Mouse (Mus musculus): ENCODE data around the gene 2300009A05Rik. TPM values are rescaled to one million over a fixed set of nuclear protein-coding genes. Genes with fewer than 3 reads are reported as not detected.

The 2300009A05Rik gene
- polyA plus RNA-seq (2015; fragmentation: Nextera tagmentation; extraction: Ambion mirVana) = 61.8 and 63.5 TPM in 2 replicates

DNA sequence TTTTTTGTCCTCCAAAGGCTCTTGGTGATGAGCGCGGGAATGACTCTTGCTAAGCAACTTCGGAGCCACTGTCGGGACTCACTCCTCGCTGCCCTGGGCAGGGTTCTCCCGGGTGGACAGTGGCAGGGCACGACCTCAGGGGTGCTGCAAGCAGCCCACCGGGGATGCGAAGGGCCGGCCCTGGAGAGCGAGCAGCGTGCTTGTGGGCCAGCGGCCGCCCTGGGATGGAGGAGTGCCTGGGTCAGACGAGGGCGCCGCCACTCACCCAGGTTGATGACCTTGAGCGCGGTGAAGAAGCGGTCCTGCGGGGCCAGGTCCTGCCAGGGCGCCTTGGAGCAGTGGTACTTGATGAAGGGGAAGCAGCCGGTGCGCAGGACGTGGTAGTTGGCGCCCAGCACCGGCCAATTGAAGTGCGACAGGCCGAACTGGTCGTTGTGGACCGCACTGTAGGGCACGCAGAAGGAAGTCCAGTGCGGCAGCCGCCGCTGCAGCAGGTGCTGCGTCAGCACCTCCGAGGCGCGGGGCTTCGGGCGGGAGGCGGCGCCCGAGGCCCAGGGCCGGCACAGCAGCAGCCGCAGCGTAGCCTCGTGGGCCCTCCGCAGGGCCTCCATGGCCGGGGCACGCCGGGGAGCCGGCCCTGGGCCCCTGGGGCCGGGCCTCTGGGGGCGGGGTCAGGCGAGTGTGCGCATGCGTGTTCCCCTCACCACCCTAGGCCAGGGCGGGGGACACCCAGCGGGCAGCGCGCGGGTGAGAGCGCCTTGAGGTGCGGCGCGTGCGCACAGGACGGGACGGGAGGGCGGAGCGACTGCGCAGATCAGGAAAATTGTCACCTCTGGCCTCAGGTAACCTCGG is at the start of gene 2300009A05Rik:
Gene 2300009A05Rik, minus strand, starts transcription at position 636 of the 852 bp plus-strand sequence.
- H3K4me2 ChIP-seq (ENCODE audit: low read length) = peak within 1 kb of the TSS; percentile 92
- H3K27ac ChIP-seq (ENCODE audit: low read length) = peak within 1 kb of the TSS; percentile 71
- ATAC-seq = peak; percentile 97
- no peaks in the 10 kb centered on the region for H3K36me3 ChIP-seq (ENCODE audit: control insufficient read depth, insufficient read depth)
- under 1% methylated on average over 74 of the region's 74 CpGs for WGBS
- peak within 1 kb of the TSS; percentile 97 for H3K9ac ChIP-seq (replicated peaks; ENCODE audit: low read depth, low read length)
- no peaks in the 10 kb centered on the region for H3K27me3 ChIP-seq (replicated peaks; ENCODE audit: control insufficient read depth, insufficient read depth, low read length)
- H3K4me3 ChIP-seq (replicated peaks; ENCODE audit: low read length) = peak within 1 kb of the TSS; percentile 99
- peaks cover 10% of the 10 kb centered on the region for H3K4me1 ChIP-seq (replicated peaks; ENCODE audit: control insufficient read depth, insufficient read depth, low read length)
- H3K9me3 ChIP-seq (ENCODE audit: control insufficient read depth, low read length) = no peaks in the 10 kb centered on the region

- Histone ChIP-seq H3K4me2 (ENCODE audit: low read length) (no peak overlapping the region), H3K9ac (replicated peaks; ENCODE audit: low read depth, low read length) (no peak overlapping the region), H3K27me3 (replicated peaks; ENCODE audit: control insufficient read depth, insufficient read depth, low read length) (peaks cover 3% of the 10 kb centered on the region; the same call in 1 of the 2 replicates), H3K27ac (ENCODE audit: low read length) (no peak overlapping the region), H3K9me3 (ENCODE audit: control insufficient read depth, low read length) (no peaks in the 10 kb centered on the region), H3K36me3 (ENCODE audit: control insufficient read depth, insufficient read depth) (no peaks in the 10 kb centered on the region), H3K4me3 (replicated peaks; ENCODE audit: low read length) (no peak overlapping the region), H3K4me1 (replicated peaks; ENCODE audit: control insufficient read depth, insufficient read depth, low read length) (no peaks in the 10 kb centered on the region)
- 81% methylated on average over 6 of the region's 6 CpGs for WGBS
- ATAC-seq = no peak
Measured at GRCm38 (mm10) chr9:63443695-63444094, 44.6 kb upstream of the 2300009A05Rik start.

DNA sequence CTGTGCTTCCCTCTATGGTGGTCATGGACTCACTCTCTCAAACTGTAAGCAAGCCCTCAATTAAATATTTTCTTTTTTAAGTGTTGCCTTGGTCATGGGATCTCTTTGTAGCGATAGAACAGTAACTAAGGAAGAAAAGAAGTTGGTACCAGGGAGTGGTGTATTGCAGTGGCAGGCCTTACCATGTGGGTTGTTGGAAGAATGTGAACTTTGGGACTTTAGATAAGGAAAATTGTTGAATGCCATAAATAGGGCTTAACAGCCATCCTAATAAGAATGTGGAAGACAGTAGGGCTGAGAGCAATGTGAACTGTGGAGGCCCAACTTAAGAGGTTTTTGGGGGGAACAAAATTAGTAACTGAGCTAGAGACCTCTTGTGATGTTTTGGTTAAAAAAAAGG is 31.6 kb upstream of the 2300009A05Rik start:
- H3K27me3 ChIP-seq (replicated peaks; ENCODE audit: control insufficient read depth, insufficient read depth, low read length) = no peaks in the 10 kb centered on the region
- H3K9me3 ChIP-seq (ENCODE audit: control insufficient read depth, low read length) = no peaks in the 10 kb centered on the region
- 97% methylated on average over 1 of the region's 1 CpGs for WGBS
- no peak overlapping the region for H3K4me2 ChIP-seq (ENCODE audit: low read length)
- no peak overlapping the region for H3K27ac ChIP-seq (ENCODE audit: low read length)
- ATAC-seq = no peak
- H3K36me3 ChIP-seq (ENCODE audit: control insufficient read depth, insufficient read depth) = no peaks in the 10 kb centered on the region
- no peak overlapping the region for H3K9ac ChIP-seq (replicated peaks; ENCODE audit: low read depth, low read length)
- H3K4me1 ChIP-seq (replicated peaks; ENCODE audit: control insufficient read depth, insufficient read depth, low read length) = no peaks in the 10 kb centered on the region
- no peak overlapping the region for H3K4me3 ChIP-seq (replicated peaks; ENCODE audit: low read length)

DNA sequence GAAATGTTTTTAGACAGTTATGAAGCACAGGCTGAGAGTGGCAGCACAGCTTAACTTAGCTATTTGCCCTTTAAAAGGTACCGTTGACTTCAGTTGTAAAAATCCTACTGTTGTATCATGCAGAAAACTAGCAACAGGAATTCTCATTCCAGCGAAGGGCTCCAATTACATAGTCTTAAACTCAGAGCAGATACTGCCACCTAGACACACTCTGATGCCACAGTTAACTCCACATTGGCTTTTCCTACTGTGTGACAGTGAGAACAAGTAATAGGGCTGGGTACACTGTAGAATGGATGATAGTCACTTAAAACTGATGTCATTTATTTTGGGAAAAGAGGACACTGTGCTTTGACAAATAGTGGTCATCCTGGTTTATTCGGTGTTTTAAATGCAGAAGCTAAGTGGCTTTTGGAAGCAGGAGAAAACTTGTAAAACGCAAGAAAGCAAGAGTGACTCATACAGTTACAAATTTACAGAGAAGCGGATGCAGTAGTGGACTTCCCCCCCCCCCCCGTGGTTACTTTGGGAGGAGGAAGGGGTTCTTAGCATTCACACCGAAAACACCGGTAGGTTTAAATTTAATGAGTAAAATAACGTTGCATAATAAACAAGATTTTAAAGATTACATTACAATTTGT is 22.2 kb upstream of the 2300009A05Rik start:
- Histone ChIP-seq H3K36me3 (ENCODE audit: control insufficient read depth, insufficient read depth) (no peaks in the 10 kb centered on the region), H3K4me1 (replicated peaks; ENCODE audit: control insufficient read depth, insufficient read depth, low read length) (peaks cover 3% of the 10 kb centered on the region; the same call in 1 of the 2 replicates), H3K27ac (ENCODE audit: low read length) (no peak overlapping the region), H3K4me2 (ENCODE audit: low read length) (no peak overlapping the region), H3K9ac (replicated peaks; ENCODE audit: low read depth, low read length) (no peak overlapping the region), H3K9me3 (ENCODE audit: control insufficient read depth, low read length) (no peaks in the 10 kb centered on the region), H3K27me3 (replicated peaks; ENCODE audit: control insufficient read depth, insufficient read depth, low read length) (no peaks in the 10 kb centered on the region), H3K4me3 (replicated peaks; ENCODE audit: low read length) (no peak overlapping the region)
- WGBS = 63% methylated on average over 9 of the region's 9 CpGs
- no peak for ATAC-seq

DNA sequence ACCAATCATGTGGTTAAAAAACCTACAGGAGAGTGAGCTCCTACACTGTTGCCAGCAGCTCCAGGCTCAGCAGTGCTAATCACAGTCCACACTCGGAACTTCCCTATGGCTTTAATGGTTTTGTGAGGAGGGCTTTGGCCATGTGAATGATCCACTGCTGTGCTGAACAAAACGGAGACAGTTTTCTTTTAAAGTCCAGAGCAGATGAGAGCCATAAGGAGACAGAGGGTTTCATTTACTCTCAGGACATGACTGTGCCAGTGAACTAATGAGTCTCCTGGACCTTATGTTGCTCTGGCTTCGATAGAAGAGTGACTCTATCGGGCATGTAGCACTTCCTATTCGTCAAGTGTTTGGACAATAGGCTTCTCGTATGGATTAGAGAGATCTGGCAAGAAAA is 21.4 kb upstream of the 2300009A05Rik start:
- Histone ChIP-seq H3K27ac (ENCODE audit: low read length) (no peak overlapping the region), H3K4me2 (ENCODE audit: low read length) (no peak overlapping the region), H3K9me3 (ENCODE audit: control insufficient read depth, low read length) (no peaks in the 10 kb centered on the region), H3K9ac (replicated peaks; ENCODE audit: low read depth, low read length) (no peak overlapping the region), H3K4me3 (replicated peaks; ENCODE audit: low read length) (no peak overlapping the region), H3K36me3 (ENCODE audit: control insufficient read depth, insufficient read depth) (no peaks in the 10 kb centered on the region), H3K27me3 (replicated peaks; ENCODE audit: control insufficient read depth, insufficient read depth, low read length) (no peaks in the 10 kb centered on the region), H3K4me1 (replicated peaks; ENCODE audit: control insufficient read depth, insufficient read depth, low read length) (peaks cover 3% of the 10 kb centered on the region; the same call in 1 of the 2 replicates)
- WGBS = 8% methylated on average over 6 of the region's 6 CpGs
- no peak for ATAC-seq

GRCm38 (mm10) chr9:63400176-63400575 is 1.1 kb upstream of the 2300009A05Rik start:
- ATAC-seq = no peak
- no peak overlapping the region for H3K9ac ChIP-seq (replicated peaks; ENCODE audit: low read depth, low read length)

DNA sequence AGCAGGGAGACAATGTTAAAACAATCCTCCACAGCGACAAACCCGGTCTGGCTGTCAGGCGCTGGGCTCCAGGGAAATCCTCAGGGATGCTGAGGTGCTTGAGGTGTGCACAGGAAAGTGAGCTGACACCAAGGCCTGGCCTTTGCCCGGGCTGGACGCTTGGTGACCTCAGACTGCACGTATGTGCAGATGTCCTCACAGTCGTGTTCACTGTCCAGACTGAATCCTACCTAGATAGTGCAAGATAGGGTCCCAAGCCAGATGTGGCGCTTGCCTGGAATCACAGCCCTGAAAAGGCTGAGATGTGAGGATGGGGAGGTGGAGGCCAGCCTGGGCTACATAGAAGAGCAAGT is 393 bp upstream of the 2300009A05Rik start:
- peak overlapping the region; percentile 92 for H3K4me2 ChIP-seq (ENCODE audit: low read length)
- H3K4me3 ChIP-seq (replicated peaks; ENCODE audit: low read length) = peak overlapping the region; percentile 99
- H3K36me3 ChIP-seq (ENCODE audit: control insufficient read depth, insufficient read depth) = no peaks in the 10 kb centered on the region
- H3K9ac ChIP-seq (replicated peaks; ENCODE audit: low read depth, low read length) = peak overlapping the region; percentile 97
- WGBS = 3% methylated on average over 8 of the region's 8 CpGs
- no peaks in the 10 kb centered on the region for H3K9me3 ChIP-seq (ENCODE audit: control insufficient read depth, low read length)
- ATAC-seq = peak; percentile 55
- peaks cover 10% of the 10 kb centered on the region for H3K4me1 ChIP-seq (replicated peaks; ENCODE audit: control insufficient read depth, insufficient read depth, low read length)
- H3K27me3 ChIP-seq (replicated peaks; ENCODE audit: control insufficient read depth, insufficient read depth, low read length) = no peaks in the 10 kb centered on the region
- peak overlapping the region; percentile 28; the same call in 1 of the 2 replicates for H3K27ac ChIP-seq (ENCODE audit: low read length)

More at GRCm38 (mm10) chr9:63400176-63400575, 1.1 kb upstream of the 2300009A05Rik start:
- 90% methylated on average over 1 of the region's 1 CpGs for WGBS
- H3K4me3 ChIP-seq (replicated peaks; ENCODE audit: low read length) = no peak overlapping the region
- H3K9me3 ChIP-seq (ENCODE audit: control insufficient read depth, low read length) = no peaks in the 10 kb centered on the region
- H3K4me2 ChIP-seq (ENCODE audit: low read length) = no peak overlapping the region
- no peak overlapping the region for H3K27ac ChIP-seq (ENCODE audit: low read length)
- no peaks in the 10 kb centered on the region for H3K27me3 ChIP-seq (replicated peaks; ENCODE audit: control insufficient read depth, insufficient read depth, low read length)
- peaks cover 10% of the 10 kb centered on the region for H3K4me1 ChIP-seq (replicated peaks; ENCODE audit: control insufficient read depth, insufficient read depth, low read length)
- H3K36me3 ChIP-seq (ENCODE audit: control insufficient read depth, insufficient read depth) = no peaks in the 10 kb centered on the region

DNA sequence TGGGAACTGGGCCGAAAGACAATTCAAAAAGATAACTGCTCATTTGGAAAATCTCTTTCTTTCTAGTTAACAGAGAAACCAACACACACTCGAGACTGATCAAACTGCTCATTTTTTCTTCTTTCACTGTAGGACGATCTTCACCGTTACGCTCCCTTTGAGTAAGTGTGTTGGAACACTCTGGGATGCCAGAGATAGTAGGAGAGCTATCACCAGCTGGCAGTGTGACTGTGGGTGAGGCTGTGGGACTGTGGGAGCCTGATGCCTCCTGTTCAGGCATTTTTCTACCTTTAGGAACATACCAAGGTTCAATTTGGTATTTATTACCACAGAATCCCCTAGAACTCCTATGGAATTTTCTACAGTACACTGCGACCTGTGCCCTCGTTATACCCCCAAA is 3.4 kb downstream of the 2300009A05Rik start:
- WGBS = 78% methylated on average over 7 of the region's 7 CpGs
- ATAC-seq = no peak

DNA sequence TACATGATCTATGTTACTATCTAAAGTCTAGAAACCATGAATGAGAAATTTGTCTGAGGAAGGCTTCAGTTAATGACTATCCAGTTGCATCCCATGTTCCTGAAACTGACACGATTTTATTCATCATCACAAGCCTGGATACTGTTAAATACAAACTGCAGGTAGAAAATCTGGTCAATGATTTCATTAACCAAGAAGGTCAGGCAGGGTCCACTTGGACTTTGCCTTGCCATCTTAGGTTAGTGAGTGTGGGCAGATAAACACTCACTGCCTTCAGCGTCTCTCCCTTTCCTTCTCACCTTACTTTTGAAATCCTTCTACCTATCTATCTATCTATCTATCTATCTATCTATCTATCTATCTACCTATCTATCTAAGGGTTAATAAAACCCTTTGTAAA is 7.7 kb downstream of the 2300009A05Rik start:
- 79% methylated on average over 2 of the region's 2 CpGs for WGBS
- H3K36me3 ChIP-seq (ENCODE audit: control insufficient read depth, insufficient read depth) = no peaks in the 10 kb centered on the region
- H3K4me3 ChIP-seq (replicated peaks; ENCODE audit: low read length) = no peak overlapping the region
- no peaks in the 10 kb centered on the region for H3K27me3 ChIP-seq (replicated peaks; ENCODE audit: control insufficient read depth, insufficient read depth, low read length)
- no peak overlapping the region for H3K4me2 ChIP-seq (ENCODE audit: low read length)
- H3K9ac ChIP-seq (replicated peaks; ENCODE audit: low read depth, low read length) = no peak overlapping the region
- no peak for ATAC-seq
- no peak overlapping the region for H3K27ac ChIP-seq (ENCODE audit: low read length)
- H3K4me1 ChIP-seq (replicated peaks; ENCODE audit: control insufficient read depth, insufficient read depth, low read length) = peaks cover 5% of the 10 kb centered on the region
- H3K9me3 ChIP-seq (ENCODE audit: control insufficient read depth, low read length) = no peaks in the 10 kb centered on the region

More for the DNA sequence above, 3.4 kb downstream of the 2300009A05Rik start:
- H3K27ac ChIP-seq (ENCODE audit: low read length) = no peak overlapping the region
- H3K4me3 ChIP-seq (replicated peaks; ENCODE audit: low read length) = no peak overlapping the region
- no peaks in the 10 kb centered on the region for H3K36me3 ChIP-seq (ENCODE audit: control insufficient read depth, insufficient read depth)
- H3K9me3 ChIP-seq (ENCODE audit: control insufficient read depth, low read length) = no peaks in the 10 kb centered on the region
- H3K4me1 ChIP-seq (replicated peaks; ENCODE audit: control insufficient read depth, insufficient read depth, low read length) = peaks cover 10% of the 10 kb centered on the region
- no peak overlapping the region for H3K4me2 ChIP-seq (ENCODE audit: low read length)
- H3K9ac ChIP-seq (replicated peaks; ENCODE audit: low read depth, low read length) = no peak overlapping the region
- H3K27me3 ChIP-seq (replicated peaks; ENCODE audit: control insufficient read depth, insufficient read depth, low read length) = no peaks in the 10 kb centered on the region
